Mouse (Mus musculus) ES-Bruce4 (cell line): ENCODE results near the gene Dnajc6.

Experiments
- CTCF ChIP-seq: IDR thresholded peaks from one replicate; pipeline ENCODE4 v1.8.1; 2011; ENCODE audit warnings: low read depth, low read length
- EP300 ChIP-seq: IDR thresholded peaks from 2 replicates; pipeline ENCODE4 v1.6.1; 2011; ENCODE audit warnings: low read depth, low read length; ENCODE audit not compliant: insufficient read depth
- POLR2A ChIP-seq: IDR thresholded peaks from one replicate; pipeline ENCODE4 v1.8.1; 2011; ENCODE audit warnings: low read length; ENCODE audit not compliant: insufficient read depth

GRCm38 (mm10) chr4:101451089-101451488 lies 45.4 kb upstream of the Dnajc6 start:
- TF ChIP-seq EP300 (no peak), CTCF (no peak), POLR2A (no peak)
